In genomic region chr17:49377626-49378025, GRCm38 (mm10) we compare ENCODE assay signal across 14 mouse cellular contexts.
"Had no signal": no experiment of that assay in that cellular context is flagged by ENCODE, and none has a peak within 500 bp of the region (broad histone marks: within the 10 kb centered on the region; RNA-seq: fewer than 3 reads in every experiment).

No protein-coding gene starts in this region.

- DNase-seq: gastrocnemius, postnatal 14 days; gastrocnemius, postnatal 36 days; heart, adult 11 months; heart, adult 2 months; heart, postnatal 14 days; heart, postnatal 36 days; kidney, adult 11 months; kidney, adult 2 months; kidney, adult 9 months; kidney, postnatal 14 days; kidney, postnatal 36 days; liver; liver, embryonic 13.5 days; liver, postnatal 0 days had no signal
